Mouse (Mus musculus) mouse trophoblast stem cell (cell line): ENCODE measurements around the gene Tyk2.

Experiments
- in situ Hi-C, 2 experiments: fragments of 300-500 bp; cut with MseI, MboI; formaldehyde crosslinking; loops; 2 replicates in 1 of 2; 3 replicates in 1 of 2; pipeline ENCODE4 v1.15.1; 2025

The Tyk2 gene

DNA sequence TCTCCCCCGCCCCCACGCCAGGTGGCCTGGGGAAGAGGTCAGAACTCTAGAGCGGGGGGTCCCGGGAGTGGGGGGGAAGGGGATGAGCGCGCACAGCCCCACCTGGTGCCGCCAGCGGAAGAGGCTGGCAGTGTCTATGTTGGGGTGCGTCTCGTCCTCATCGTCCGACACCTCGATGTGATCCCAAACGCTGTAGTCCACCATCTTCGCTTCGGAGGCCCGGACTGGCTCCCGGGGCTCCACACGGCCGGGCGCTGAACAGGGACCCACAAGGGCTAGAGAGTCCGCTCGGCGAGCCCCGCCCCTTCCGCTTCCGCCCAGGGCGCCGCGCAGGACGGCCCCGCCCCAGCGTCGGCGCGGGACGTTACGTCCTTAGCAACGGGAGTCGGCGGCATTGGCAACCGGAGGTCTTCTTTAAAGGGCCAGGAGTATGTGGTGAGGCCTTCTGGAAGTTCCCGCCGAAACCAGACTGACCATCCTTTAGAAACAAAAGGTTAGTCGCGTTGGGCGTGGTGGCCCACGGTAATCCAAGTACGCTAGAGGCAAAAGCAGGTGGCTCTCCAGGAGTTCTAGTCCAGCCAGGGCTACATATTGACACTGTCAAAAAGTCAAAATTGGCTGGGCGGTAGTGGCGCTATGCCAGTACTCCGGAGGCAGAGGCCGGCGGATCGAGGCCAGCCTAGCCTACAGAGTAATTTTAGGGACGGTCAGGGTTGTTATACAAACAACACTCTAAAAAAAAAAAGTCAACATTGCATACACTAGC is 18.8 kb upstream of the Tyk2 start, which contains the start of gene Cdc37:
Cdc37 (minus strand) TSS at position 329 of the 766 bp plus-strand sequence.
- in situ Hi-C loops: no loop called here

- in situ Hi-C loops: no loop called here
These were observed 18.1 kb upstream of the Tyk2 start for GRCm38 (mm10) chr9:21149077-21149653.

GRCm38 (mm10) chr9:21148427-21148826 is 17.4 kb upstream of the Tyk2 start:
- in situ Hi-C loops: no loop called here

DNA sequence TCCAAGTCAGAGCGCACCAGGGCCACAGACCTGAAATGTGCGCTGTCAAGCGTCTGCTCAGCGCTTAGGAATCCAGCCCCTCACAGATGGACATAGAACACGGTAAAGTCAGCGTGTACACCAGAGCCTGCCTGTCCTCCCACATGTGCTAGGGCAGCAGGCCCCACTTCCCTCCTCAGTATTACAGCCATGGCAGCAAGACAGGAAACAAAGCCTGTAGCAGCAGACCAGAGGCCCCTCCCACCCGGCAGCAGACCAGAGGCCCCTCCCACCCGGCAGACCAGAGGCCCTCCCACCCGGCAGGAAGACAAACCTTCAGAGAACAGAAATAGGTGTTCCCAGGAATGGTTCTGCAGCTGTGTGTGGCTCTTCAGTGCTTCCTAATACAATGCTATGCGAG is 15.7 kb upstream of the Tyk2 start:
- in situ Hi-C loops: no loop called here

GRCm38 (mm10) chr9:21145431-21145830 is 14.4 kb upstream of the Tyk2 start:
- in situ Hi-C loops: no loop called here

DNA sequence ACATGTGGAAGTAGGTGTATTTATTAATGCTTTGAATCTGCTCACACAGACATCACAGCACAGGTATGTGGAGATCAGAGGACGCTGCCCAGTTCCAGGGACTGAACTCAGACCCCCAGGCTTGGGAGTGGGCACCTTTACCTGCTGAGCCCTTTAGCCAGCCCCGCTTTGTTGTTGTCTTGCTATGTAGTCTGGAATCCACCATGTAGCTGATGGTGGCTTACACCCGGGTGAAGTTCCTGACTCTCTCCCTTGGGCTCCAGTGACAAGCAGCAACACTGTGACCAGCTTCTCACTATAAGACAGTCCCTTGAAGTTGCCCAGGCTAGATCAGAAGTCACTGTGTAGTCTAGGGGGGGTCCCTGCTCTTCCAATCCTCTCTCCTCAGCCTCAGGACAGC is 13.3 kb upstream of the Tyk2 start:
- in situ Hi-C loops: no loop called here

GRCm38 (mm10) chr9:21141922-21142321 is 10.9 kb upstream of the Tyk2 start:
- in situ Hi-C loops: no loop called here

GRCm38 (mm10) chr9:21138386-21138785 is 7.3 kb upstream of the Tyk2 start:
- in situ Hi-C loops: no loop called here

DNA sequence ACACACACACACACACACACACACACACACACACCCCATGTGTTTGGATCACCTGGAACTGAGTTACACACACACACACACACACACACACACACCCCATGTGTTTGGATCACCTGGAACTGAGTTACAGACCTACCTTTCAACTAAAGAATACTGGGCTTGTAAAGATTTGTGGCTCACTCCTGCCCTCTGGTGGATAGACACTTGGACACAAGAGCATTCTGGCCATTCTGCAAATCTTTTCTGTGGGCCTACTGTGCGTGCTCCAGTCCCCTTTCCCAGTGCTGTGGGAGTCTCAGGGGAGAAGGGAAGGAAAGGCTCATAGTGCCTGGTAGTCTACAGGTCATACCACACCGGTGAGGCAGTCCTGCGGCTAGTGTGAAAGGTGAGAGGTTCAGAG is 6.2 kb upstream of the Tyk2 start:
- in situ Hi-C loops: no loop called here

- in situ Hi-C loops: no loop called here
These were observed 5.4 kb upstream of the Tyk2 start for GRCm38 (mm10) chr9:21136401-21136800.

- in situ Hi-C loops: no loop called here
These were observed 4.9 kb upstream of the Tyk2 start for GRCm38 (mm10) chr9:21135941-21136381.

GRCm38 (mm10) chr9:21135329-21135890 is 4.4 kb upstream of the Tyk2 start:
- in situ Hi-C loops: no loop called here

GRCm38 (mm10) chr9:21134595-21135328 is 3.7 kb upstream of the Tyk2 start:
- in situ Hi-C loops: no loop called here

- in situ Hi-C loops: no loop called here
These were observed 2.1 kb upstream of the Tyk2 start for GRCm38 (mm10) chr9:21133064-21133707.

DNA sequence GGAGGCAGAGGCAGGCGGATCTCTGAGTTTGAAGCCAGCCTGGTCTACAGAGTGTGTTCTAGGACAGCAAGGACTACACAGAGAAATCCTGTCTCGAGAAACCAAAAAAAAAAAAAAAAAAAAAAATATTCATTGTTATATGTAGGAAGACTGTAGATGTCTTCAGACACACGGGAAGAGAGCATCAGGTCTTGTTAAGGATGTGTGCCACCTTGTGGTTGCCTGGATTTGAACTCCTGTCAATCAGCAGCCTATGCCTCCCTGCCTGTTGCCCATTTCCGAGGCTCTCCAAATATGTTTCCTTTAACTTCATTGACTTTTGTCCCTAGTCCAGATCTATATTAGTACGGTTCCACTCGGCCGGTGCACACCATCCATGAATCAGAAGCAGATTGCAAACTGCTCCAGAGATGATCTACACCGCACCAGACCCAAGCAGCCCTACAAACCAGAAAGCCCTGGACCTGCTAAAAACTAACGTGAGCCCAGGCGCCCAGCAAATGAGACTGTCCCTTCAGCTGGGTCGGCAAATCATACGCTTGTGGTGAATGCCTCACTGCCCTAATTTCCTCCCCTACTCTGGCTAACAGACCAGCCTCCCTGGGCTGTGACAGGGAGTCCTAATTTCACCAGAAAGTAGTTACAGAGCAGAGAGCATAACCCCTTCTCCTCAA is 1.2 kb upstream of the Tyk2 start:
- in situ Hi-C loops: no loop called here

DNA sequence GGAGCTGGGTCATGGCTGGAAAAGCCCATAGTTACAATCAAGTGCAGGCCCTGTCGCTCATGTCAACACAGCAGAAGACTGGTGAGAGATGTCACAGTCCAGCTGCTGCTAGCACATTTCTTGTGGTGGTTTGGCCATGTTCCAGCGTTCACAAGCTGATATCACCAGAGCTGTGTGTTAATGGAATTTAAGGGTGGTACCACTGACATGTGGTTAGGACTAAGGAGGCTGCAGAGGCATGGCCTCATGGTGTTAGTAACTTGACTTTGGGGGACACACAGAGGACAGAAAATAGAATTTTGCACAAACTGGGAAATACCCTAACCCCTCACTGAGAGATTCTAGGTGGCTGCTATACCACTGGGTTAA is 4.8 kb downstream of the Tyk2 start:
- in situ Hi-C loops: no loop called here

DNA sequence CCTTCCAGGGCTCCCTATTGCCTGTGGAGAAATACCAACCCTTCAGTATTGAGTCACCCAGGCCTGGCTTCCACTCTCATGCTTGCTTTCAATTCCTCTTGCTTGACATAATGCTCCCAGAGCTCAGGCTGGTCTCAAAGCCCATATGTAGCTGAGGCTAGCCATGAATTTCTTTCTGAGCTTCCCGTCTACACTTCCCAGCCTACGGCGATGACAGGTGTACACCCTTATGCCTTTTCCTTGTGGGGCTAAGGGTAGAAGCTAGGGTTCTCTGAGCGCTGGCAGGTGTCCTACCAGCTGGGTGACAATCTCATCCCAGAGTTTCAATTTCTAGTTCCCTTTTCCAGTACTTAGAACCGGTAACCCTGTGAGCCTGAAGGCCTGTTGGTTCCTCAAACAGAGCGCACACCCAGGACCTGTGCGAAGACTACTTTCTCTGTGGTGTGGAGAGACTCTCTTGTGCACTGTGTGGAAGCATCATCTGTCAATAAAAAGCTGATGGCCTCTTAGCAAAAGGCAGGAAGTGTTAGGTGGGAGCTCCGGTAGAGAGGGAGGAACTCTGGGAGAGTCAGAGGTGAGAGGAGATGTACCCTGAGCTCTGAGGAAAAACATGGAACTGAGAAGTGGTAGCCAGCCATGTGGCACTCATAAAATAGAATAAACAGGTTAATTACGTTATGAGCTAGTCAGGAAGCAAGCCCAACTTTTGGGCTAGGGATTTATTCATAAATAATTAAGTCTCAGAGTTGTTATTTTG is 5.4 kb downstream of the Tyk2 start:
- in situ Hi-C loops: no loop called here

DNA sequence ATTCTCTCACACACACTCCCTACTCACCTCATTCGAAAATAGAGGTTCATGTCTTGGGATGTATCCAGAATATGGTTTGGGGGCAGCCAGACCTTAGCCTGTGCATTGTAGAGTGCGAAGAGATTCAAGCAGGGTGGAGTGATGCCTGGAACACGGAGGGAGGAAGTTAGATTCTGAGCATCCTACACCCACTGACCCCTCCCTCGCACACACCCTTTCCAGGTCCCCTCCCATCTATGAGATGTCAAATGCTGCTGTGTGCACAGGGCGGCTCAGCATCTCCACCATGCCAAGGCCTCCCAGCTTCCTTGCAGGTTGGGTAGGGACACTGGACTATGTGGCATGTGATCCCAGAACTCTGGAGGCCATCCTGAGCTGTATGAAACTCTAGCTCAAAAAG is 6.2 kb downstream of the Tyk2 start:
- in situ Hi-C loops: no loop called here

DNA sequence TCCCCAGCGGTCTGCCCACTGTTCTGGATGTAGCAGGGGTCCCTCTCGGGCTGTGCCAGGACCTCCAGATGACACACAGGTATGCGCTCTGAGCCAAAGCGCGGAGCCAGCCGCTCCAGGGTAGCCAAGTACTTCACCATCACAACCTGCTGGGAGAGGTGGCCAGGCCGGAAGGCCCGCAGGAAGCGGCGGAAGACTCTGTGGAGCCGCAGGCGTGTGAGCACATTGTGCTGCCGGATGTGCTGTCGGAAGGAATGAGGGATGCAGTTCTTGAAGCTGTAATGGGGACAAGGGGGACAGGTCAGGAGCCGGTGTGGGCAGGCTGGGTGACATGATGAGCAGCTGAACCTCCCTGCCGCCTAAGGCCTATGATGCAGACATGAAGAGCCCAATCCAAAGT is 9.6 kb downstream of the Tyk2 start:
- in situ Hi-C loops: no loop called here

- in situ Hi-C loops: no loop called here
These were observed 14.0 kb downstream of the Tyk2 start for GRCm38 (mm10) chr9:21117073-21117472.

- in situ Hi-C loops: no loop called here
These were observed 15.9 kb downstream of the Tyk2 start for GRCm38 (mm10) chr9:21115105-21115504.
